Mouse (Mus musculus): ENCODE measurements around the gene Snx3.

The Snx3 gene

DNA sequence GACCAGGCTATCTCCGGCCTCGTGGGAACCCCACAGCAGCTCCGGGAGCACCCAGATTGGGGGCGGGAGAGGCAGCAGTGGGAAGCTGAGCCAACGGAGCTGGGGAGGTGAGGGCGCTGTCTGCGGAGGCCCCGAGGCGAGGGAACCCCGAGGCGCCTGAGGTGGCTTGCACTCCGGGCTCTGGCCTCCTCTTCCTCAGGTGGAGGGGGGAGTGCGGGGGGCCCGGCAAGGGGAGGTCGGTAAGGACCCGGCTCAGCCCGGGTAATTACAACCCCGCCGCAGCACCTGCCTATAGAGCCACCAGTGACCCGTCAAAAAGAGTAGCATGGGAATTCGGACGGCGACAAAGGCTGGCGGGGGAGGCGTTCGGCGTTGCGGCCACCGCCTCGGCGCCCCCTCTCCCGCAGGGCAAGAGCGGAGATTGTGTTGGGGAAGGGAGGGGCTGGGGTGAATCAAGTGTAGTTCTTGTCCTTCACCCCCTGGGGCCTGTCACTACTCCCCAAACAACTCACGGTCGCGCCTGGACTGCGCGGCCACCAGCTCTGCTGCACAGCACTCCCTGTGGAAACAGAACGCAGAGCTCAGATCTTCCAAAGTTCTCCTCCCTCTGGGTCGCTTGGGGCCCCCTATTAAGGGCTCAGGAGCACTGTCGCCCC lies 77.8 kb downstream of the Snx3 start:
- no peak for DNase-seq

DNA sequence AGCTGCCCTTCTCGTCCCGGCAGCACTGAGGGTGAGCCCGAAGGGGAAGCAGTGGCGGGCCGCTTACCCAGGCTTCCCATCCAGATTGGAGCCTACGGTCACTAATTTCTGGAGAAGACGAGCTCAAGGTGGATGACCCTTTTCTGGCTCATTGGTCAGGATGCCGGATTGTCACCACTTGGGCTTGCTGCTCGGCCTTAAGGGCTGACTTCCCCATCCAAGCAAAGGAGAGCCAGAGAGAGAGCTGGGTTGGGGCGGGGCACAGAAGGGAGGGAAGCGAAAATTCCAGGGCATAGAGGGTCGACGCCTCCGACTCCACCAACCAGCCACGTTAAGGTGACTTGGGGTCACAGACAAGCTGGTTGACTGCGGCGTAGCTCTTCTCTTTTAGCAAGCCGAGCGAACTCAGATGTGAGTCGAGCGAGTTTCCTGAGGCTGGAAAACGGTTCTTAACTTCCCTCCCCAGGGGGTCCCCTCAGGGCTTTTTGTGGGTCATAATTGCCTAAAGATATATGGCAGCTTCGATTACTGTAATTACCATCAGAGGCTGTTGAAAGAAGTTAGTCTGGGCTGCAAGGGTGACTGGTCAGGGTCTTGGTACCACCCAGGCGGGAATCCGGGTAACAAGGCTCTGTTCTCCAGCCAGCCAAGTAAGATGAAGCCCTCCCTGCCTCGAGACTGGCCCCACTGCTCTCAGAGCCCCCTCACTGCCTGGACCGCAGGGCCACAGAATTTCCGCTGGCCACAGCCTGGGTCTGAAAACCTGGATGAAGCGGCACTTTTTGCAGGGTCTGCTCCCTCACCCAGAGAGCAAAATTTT lies 78.5 kb downstream of the Snx3 start:
- DNase-seq, result no peak

DNA sequence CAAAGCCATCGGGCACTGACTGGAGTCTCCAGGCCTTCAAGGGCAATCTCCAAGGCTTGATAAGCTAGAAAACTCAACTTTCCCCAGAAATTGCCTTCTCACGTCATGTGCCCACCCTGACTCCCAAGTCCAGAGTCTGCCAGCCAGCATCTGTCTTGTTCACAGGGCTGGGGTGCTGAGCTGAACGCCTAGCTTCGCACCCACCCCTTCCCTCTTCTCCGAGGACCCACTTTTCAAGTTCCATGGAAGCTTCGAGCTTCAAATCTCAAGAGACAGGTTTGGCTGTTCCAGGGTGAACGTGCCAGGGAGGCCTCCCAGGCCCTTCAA lies 79.1 kb downstream of the Snx3 start:
- no peak for DNase-seq

DNA sequence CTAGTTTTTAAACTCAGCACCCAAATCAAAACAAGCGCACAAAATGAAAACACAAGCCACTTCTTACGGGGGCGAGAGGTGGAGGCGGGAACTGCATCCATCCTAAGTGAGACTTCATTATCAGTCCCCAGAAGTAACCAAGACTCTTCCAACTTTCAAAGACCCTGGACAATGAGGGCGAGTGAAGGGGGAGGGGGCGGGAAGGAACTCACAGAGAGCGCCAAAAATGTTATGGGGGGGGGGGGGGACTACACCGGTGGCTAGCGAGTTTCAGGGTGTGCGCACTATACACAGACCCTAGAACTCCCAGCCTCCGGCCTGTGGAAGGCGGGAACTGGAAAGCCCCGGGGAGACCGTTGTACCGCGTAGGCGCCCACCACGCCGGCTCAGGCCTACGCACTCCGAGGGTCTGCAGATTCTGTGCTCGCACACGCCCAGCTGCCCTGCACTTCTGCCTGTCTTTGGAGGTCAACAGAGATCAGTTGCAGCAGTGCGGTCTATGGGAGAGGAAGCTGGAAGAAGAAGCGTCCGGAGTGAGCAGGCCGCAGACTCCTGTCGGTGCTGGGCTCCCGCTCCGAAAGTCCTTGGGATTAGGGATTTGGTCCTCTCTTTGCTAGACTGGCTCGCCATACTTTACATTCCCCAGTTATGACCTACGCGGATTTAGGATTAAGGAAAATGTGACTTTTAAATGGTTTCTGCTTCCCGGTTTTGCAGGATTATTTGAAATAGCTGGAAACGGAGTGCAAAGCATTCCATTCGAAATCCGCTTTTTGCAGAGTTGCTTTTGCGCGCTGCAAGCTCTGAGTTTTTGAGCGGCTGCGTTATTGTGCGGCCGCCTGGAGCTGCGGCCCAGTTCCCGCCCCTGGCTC lies 80.1 kb downstream of the Snx3 start:
- DNase-seq, result no peak

DNA sequence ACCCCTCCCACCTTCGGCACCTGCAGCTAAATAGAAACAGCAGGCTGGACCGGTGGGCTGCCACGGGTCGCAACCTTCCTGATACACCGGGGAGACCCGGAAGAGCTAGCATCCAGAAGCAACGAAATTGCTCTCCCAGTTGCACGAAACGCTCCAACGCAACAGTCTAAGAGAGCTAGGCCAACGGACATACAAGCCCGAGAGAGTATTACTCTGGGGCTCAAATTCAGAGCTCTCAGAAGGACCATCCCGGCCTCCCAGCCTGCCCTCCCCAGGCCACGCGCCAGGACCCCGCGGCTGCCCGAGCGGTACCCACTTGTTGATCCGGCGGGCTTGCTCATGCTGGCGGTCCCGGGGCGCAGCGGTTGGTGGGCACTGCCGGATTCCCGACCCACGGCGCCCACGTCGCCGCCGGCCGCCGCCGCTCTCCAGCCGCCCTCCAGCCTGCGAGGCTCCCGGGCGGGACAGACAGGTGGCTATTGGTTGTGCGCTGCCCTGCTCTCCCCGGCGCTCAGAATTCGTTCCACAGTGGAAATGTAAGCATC lies 80.8 kb downstream of the Snx3 start:
- no peak for DNase-seq

DNA sequence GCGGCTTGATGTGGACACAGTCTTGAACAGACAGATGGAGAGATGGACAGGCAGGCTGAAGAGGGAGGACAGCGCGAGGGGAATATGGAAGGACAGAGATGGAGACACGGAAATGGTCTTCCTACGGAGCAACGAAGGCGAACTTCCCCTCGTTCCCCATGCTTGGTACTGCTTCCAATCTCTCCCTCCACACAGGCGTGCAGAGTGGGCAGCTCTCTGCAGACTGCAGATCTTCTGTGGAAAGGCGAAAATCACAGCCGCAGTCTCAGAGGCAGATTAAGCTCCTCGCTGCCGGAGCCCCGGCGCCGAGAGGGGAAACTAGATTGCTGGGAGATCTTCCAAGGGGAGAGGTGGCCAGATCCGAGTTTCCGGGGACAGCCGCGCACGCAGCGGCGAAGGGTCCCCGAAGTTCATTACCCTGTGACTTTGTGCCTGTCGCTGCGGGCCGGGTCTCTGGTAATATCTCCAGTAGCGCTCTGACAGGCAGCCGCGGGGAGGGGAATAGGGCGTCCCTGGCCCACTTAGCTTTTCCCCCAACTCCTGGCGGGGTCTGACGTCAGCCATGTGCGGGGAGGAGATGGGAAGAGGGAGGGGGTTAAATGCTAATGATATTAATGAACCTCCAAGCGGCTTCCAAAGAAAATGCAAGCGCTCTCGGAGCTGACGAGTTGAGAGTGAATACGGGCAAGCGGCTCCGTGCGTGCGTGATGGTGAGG lies 81.5 kb downstream of the Snx3 start, which contains the start of the genes Nr2e1 and Ostm1:
TSS of gene Nr2e1 (minus strand) at position 476 of the 716 bp plus-strand sequence.
TSS of gene Ostm1 (plus strand) at position 666 of the 716 bp plus-strand sequence.
- DNase-seq, result no peak

DNA sequence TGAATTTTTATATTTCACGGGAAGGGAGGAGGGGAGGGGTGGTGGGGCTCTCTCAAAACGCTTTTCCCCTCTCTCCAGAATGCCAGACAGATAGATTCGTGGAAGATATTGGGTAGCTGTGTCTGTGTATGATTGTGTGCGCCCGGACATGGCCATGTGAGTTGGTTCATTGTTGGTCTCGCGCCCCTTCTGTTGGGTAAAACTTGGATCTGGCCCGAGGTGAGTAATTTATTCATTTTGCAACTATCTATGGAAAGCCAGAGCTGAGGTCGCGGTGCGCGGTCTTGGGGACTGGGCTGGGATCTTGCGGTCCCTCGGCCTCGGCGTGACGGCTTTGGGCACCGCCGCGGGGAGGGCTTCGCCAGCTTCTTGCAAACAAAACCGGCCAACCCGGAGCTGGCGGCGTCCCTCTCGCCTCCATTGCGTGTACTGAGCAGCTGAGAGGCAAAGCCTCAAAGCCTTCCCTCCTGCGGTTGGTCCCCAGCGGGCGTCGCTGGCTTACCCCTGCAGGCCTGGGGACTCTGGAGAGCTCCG lies 82.1 kb downstream of the Snx3 start:
- DNase-seq, result no peak

DNA sequence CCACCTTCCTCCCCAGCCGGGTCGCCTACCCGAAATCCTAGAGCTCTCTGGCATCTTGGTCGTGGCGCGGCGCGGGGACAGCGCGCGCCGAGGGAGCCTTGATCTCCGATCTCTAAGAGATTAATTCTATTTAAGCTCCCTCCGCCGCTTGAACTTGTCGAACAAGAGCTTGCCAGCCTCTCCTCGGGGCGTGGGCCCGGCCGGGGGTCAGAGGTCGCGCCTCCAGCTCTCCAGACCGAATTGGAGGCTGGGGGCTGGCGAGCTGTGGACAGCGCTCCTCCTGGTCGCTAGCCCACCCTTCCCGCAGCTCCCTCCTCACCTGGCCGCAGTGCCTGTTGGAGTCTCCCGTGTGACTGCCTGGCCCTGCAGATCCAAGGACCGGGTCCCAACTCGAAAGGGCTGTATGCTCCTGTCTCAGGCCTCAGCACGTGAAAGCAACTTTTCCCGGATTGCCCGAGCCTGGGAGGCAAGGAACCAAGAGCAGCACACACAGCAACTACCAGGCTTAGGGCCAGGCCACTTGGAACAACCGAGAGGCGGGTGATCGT lies 82.7 kb downstream of the Snx3 start:
- no peak for DNase-seq
